Mouse (Mus musculus): ENCODE results near the gene Snx10.

The Snx10 gene

DNA sequence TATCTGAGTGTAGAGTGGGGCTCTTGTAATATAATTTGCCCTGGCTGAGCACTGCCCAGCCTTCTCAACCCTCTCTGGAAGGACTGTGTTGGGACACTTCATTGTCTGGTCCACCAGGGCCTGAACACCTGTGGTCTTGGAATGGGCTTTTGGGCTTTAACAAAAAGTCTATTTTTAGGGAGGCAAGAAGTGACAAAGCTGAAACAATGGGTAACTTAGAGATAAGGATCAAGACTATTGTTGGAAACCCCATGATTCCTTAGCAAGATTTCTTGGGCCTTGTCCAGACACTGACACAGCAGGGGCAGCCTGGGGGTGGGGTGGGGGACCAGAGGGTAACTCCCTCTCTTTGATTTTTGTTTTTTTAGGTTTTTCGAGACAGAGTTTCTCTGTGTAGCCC, 12.8 kb upstream of the Snx10 start:
- ChIA-PET POLR2A (interaction anchor here (0.6 to 8.2 kb wide), 21 partner anchors 13 to 730 kb away, joined by 3 to 113 read pairs (median 11); partner anchors contain the start of genes Hnrnpa2b1 (in 4 of the 4), Cbx3 (in 3 of the 4) and Snx10 (in 3 of the 4)), CTCF (interaction anchor here (0.6 to 4.2 kb wide), 15 partner anchors 9 to 1146 kb away, joined by 3 to 92 read pairs (median 8); partner anchors contain the start of genes Snx10 (in 2 of the 4) and Hnrnpa2b1 (in 1 of the 4))

DNA sequence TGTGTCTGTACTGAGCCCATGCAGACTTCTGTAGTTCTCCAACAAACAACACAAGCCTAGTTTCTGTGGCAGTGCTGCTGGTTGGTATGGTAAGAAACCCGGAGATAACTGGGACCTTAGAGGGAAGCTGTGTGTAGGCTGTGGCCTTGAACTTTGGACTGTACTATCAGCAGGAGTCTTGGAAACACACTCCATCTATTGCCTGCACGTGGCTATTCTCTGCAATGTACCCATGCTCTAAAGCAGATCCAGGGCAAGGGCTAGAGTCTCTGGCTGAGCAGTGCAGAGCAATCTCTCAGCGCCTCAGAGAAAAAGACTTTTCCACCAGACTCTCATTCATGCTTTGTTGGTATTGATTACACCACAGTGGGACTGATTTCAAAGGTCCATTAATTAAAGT, 10.0 kb upstream of the Snx10 start:
- ChIA-PET POLR2A (interaction anchor here in 2 of 4 experiments (0.7 to 2.1 kb wide), 2 partner anchors 44 kb away, joined by 4 to 10 read pairs; partner anchors contain the start of genes Hnrnpa2b1 (in 2 of the 2) and Cbx3 (in 1 of the 2)), CTCF (interaction anchor here in 3 of 4 experiments (0.6 to 0.7 kb wide), 3 partner anchors 10 to 710 kb away, joined by 3 to 4 read pairs (median 4); no protein-coding TSS in a partner anchor)

DNA sequence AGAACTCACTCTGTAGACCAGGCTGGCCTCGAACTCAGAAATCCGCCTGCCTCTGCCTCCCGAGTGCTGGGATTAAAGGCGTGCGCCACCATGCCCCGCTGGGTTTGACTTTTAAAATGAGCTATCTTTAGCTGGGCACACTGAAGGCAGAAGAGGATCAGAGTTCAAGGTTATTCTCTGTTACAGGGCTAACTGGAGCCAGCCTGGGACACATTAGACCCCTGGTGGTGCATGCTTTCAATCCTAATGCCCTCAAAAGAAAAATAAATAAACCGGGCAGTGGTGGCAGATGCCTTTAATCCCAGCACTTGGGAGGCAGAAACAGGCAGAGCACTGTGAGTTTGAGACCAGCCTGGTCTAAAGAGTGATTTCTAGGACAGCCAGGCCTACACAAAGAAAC, 8.8 kb upstream of the Snx10 start:
- ChIA-PET POLR2A (interaction anchor here in 1 of 4 experiments (0.9 to 2.1 kb wide), 4 partner anchors 8 to 46 kb away, joined by 3 to 10 read pairs (median 4); partner anchors contain the start of genes Cbx3, Hnrnpa2b1 and Snx10), CTCF (no interaction called here)

DNA sequence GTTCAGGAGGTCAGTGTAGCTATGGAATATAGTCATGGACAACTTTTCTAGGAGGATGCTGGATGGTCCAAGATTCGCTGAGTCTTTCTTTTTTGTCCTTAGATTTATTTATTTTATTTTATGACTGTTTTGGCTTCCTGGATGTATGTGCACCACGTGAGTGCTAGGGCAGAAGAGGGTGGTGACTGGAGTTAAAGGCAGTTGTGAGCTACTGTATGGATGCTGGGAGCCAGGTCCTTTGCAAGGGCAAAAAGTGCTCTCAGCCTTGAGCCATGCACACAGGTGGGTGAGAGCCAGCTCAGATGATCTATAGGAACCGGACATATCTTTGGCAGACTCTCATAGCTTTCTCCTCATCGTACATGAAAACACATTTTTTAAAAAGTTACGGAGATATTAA, 391 bp upstream of the Snx10 start:
- CTCF ChIA-PET, result interaction anchor here in 3 of 4 experiments (0.9 to 4.1 kb wide), 6 partner anchors 12 to 89 kb away, joined by 3 to 31 read pairs (median 5); no protein-coding TSS in a partner anchor
- POLR2A ChIA-PET, result interaction anchor here in 3 of 4 experiments (0.6 to 9.7 kb wide), 27 partner anchors 8 to 1025 kb away, joined by 3 to 61 read pairs (median 4); partner anchors contain the start of genes Cbx3 (in 2 of the 3) and Hnrnpa2b1 (in 2 of the 3)

DNA sequence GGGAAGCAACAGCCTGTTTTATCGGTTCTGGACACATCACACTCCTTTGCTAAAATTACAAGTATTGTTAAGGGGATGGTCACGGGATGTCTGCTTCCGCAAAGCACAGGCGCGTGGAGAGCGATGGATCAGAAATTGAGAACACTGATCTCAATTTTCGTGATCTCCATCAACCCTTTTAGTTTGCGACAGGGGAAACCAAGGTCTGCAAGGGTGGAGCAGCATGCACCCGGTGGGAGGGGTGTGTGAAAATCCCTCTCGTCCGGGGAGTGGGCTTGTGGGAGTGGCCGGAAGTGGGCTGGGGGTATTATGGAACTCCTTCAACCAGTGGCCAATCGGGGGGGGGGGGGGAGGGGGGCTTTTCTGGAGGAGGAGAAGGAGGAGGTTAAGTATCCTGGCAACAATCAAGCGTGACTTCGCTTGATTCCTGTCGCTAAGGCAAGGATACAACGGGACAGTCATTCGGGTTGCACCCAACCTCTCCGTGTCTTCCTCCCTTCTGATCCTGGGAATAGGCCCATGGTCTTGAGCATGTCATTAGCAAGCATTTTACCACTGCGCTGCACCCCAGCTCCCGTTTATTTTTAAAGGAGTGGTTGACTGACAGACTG, 725 bp downstream of the Snx10 start:
- ChIA-PET CTCF (interaction anchor here (0.6 to 4.1 kb wide), 11 partner anchors 10 to 286 kb away, joined by 3 to 31 read pairs (median 3); no protein-coding TSS in a partner anchor), POLR2A (interaction anchor here (0.6 to 9.7 kb wide), 26 partner anchors 9 to 1406 kb away, joined by 3 to 61 read pairs (median 4); partner anchors contain the start of genes Cbx3 (in 2 of the 4) and Hnrnpa2b1 (in 2 of the 4))

DNA sequence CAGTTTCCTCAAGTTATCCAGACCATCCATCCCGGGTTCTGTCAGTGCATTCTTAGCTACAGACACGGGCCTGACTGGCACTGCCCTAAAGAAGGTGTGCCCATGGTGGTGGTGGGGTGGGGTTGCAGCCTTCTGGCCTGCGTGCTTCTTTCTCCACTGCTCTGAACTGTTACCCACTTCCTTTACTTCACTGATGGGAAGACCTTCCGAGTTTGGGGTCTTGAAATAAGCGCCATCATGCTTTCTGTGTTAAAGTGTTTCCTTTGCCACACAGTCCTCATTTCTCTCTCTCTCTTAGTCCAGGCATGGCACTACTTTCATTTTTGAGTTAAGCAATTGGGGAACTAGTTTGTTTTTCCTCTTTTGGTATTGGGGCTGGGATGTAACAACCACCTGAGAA, 1.3 kb downstream of the Snx10 start:
- POLR2A ChIA-PET, result interaction anchor here in 3 of 4 experiments (0.9 to 9.7 kb wide), 12 partner anchors 8 to 271 kb away, joined by 3 to 61 read pairs (median 7); partner anchors contain the start of genes Cbx3 (in 2 of the 3) and Hnrnpa2b1 (in 2 of the 3)
- CTCF ChIA-PET, result interaction anchor here in 2 of 4 experiments (1.3 to 3.5 kb wide), 2 partner anchors 15 kb away, joined by 4 to 31 read pairs; no protein-coding TSS in a partner anchor

DNA sequence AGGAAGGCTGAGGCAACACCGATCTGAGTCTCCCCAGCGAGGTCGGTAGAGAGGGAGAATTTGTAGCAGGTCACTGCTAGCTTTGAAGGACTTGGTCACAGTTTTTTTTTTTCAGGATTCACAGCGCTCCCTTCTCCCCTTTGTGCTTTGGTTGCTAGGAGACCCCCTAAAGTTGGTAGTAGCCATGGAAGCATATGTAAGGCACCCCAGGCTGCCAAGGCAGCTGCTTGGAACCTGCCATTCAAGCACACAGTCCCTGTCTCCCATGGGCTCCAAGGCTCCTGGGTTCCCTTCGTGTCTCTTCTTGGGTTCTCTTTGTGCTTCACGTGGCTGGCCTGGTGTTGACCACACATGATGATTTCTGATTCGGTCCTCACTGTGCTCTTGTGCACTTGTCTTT, 5.8 kb downstream of the Snx10 start:
- CTCF ChIA-PET, result no interaction called here
- POLR2A ChIA-PET, result interaction anchor here in 2 of 4 experiments (0.6 to 9.7 kb wide), 6 partner anchors 20 to 60 kb away, joined by 3 to 54 read pairs (median 3); partner anchors contain the start of genes Cbx3 (in 2 of the 2) and Hnrnpa2b1 (in 2 of the 2)

DNA sequence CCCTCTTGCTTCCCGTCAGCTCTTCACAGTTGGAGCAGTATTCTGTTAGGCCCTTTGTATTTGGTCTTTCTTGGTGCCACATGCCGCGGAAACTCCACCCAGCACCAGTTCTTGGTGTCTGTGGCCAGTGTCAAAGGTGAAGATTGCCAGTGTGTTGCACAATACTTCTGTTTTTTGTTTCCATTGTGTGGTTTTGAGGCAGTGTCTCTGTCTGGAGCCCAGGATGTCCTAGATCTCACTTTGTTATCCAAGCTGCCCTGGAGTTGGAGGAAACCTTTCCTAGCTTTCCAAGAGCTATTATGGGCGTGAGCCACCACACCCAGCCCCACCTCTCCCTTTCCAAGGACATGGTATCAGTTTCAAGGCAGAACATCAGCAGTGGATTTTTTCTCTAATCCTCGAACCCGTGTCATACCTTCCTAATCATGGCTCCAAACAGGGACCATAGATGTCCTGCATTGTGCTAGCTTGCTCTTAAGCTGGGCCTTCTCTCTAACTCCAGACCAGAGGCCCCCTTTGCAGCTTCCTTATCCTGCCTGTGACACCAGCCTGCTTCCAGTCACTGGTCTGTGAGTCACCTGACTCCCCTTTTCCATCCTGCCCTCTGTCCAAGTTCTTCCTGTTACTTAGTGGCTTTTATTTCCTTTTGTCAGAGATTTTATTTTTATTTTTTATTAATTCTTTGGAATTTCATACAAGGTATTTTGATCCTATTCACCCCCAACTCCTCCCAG, 9.9 kb downstream of the Snx10 start:
- ChIA-PET CTCF (interaction anchor here in 3 of 4 experiments (0.6 to 2.3 kb wide), 6 partner anchors 24 to 149 kb away, joined by 3 to 12 read pairs (median 6); no protein-coding TSS in a partner anchor), POLR2A (interaction anchor here in 3 of 4 experiments (0.6 to 3.3 kb wide), 23 partner anchors 8 to 1434 kb away, joined by 3 to 20 read pairs (median 5); partner anchors contain the start of genes Snx10 (in 2 of the 3) and Hnrnpa2b1 (in 1 of the 3))

DNA sequence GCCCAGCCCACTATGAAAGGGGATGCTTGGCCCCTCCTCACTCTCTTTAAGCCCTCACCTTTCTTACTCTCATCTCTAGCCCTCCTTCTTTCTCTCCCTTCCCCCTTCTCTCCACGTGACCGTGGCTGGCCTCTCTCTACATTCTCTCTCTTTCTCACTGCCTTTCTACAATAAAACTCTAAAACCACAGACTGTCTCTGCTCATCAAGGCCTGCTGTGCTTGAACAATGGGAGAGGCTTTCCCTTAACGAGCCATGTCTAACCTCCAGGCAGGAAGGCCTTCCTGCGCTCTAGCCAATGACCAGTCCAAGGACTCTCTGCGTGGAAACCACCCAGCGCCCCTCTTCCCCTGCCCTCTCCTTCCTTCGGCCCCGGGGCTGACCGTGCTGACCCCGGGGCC, 11.9 kb downstream of the Snx10 start:
- CTCF ChIA-PET, result no interaction called here
- POLR2A ChIA-PET, result interaction anchor here in 3 of 4 experiments (0.8 to 3.3 kb wide), 8 partner anchors 9 to 68 kb away, joined by 4 to 14 read pairs (median 6); partner anchors contain the start of genes Cbx3 (in 1 of the 3) and Hnrnpa2b1 (in 1 of the 3)

DNA sequence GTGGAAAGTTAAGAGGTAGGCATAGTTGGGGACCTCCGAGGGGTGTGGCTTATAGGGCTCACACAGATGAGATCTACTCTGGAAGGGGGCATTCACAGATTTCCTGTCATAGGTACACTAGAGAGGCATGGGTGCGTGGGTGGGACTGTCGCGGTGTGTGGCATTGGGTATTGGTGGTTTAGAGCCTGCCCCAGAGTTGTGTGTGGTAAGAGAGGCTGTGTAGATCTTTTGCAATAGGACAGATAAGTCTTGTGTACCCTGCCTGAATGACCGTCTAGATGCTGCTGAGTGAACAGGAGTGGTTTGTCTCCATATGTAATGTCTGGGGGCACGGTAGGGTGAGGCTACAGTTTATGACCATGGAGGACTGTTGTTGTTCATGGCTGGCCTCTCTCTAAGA, 16.8 kb downstream of the Snx10 start:
- ChIA-PET CTCF (no interaction called here), POLR2A (no interaction called here)

DNA sequence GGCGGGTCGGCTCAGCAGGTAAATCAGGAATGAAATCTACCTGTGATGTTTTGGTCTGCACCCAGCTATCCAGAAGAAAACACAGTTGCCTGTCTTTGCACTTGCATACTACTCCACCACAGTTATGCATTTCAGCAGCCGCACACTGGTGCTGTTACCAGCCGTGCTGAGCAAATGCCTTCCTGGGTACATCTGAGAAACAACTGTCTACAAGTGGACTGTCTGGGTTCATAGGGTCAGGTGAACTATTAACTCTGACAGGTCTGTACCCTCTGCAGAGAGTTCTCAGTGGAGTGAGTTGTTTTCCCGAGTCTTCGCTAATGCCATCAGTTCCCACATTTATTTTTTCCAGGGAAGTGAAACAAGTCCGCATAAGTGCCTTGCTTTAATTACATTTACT, 17.7 kb downstream of the Snx10 start:
- CTCF ChIA-PET, result no interaction called here
- POLR2A ChIA-PET, result interaction anchor here in 2 of 4 experiments (1.0 to 2.7 kb wide), 5 partner anchors 8 to 32 kb away, joined by 3 to 7 read pairs (median 5); no protein-coding TSS in a partner anchor

DNA sequence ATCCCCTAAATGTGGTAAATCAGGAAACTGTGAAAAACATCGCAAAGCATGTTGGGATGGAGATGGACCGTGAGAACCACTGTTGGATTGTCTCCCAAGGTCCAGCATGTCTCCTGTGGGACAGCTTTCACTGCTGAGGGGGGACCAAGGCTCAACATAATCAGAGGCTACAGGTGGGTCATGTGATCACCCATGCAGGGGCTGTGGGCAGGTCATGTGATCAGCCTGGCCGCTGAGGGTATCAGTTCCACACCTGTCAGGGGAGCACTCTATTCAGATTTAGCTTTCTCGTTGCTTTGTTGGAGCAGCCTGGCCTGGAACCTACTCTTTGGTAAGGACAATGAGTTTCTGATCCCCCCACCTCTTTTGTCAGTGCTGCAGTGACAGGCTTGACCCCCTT, 18.4 kb downstream of the Snx10 start:
- CTCF ChIA-PET, result interaction anchor here in 1 of 4 experiments (1.0 kb wide), 1 partner anchor 32 kb away, joined by 4 read pairs; no protein-coding TSS in a partner anchor
- POLR2A ChIA-PET, result interaction anchor here in 3 of 4 experiments (0.5 to 4.0 kb wide), 12 partner anchors 9 to 89 kb away, joined by 3 to 14 read pairs (median 5); partner anchors contain the start of gene Hnrnpa2b1 (in 1 of the 3)

DNA sequence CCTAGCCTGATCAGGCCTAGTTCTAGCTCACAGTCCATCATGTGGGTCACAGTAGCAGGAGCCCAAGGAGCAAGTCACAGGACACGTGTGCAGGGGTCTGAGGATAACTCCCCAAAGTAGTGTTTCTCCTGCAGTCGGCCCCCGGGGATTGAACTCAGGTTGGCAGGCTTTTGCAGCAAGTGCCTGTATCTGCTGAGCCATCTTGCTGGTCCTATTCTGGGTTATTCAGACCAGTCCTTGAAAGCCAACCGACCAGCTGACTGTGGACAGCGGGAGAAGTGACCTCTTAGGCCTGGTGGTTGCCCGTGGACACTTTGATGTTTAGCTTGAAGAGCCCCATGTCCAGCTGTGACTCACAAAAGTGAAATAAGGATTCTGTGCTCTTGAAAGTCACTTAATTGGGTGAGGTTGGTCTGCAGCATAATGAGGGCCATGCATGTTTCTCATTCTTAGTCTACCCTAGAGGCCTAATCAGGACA, 20.0 kb downstream of the Snx10 start:
- ChIA-PET CTCF (interaction anchor here in 2 of 4 experiments (0.8 to 3.5 kb wide), 3 partner anchors 19 to 36 kb away, joined by 4 to 18 read pairs (median 9); no protein-coding TSS in a partner anchor), POLR2A (interaction anchor here (0.6 to 5.7 kb wide), 40 partner anchors 8 to 333 kb away, joined by 3 to 55 read pairs (median 5); partner anchors contain the start of genes Hnrnpa2b1 (in 3 of the 4), Cbx3 (in 2 of the 4) and Snx10 (in 2 of the 4))

DNA sequence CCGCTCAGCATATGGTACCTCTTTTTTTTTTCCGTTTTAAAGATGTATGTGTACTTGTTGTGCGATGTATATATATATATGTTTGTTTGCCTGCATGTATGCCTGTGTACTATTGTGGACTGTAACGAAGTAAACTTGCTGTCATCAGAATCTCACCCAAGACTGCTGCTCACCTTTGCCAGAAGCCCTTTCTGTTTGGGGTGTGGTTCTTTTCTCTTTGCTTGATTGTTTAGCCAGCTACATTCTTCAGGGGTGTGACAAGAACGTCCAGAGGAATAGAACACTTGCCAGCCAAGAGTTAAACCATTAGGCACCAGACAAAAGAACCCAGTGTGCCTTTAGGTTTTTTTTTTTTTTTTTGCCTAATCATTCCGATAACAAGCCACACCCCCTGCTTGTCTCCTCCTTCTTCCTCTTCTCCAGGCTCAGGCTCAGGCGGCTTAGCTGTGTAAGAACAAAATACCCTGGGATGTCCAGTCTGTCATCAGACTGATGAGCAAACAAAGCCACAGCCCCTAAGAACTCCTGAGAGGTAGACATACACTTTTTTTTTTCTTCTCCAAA, 20.5 kb downstream of the Snx10 start:
- CTCF ChIA-PET, result interaction anchor here (0.8 to 3.5 kb wide), 6 partner anchors 18 to 36 kb away, joined by 3 to 18 read pairs (median 5); no protein-coding TSS in a partner anchor
- POLR2A ChIA-PET, result interaction anchor here (0.6 to 5.7 kb wide), 48 partner anchors 7 to 332 kb away, joined by 3 to 55 read pairs (median 5); partner anchors contain the start of genes Hnrnpa2b1 (in 3 of the 4), Cbx3 (in 2 of the 4) and Snx10 (in 2 of the 4)

DNA sequence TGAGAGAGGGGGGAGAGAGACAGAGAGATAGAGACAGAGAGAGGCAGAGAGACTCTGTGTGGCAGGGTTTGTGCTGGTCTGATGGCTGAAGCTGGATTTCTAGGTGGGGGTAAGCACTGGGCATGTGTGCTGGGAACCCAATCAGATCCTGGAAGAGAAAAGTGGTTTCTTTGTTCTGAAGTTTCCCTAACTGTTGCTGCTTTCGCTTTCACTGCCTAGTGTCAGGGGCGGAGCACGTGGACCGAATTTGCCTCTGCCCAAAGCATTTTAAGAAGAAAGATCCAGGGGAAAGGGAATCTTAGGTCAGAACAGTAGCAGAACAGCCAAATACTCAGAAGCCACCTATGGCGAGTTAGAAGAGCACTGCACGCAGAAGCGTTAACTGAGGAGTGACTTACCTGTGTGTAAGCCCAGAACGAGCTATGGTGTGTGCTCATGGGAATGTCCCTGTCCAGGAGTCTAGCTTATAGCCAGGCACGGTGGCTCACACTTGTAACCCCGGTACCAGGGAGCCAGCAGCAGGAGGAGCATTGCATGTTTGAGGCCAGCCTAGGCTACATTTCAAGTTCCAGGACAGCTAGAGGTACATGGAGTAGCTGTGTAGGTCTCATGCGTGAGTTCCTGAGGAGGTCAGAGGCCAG, 21.6 kb downstream of the Snx10 start:
- CTCF ChIA-PET, result interaction anchor here (0.6 to 3.5 kb wide), 8 partner anchors 34 to 183 kb away, joined by 3 to 18 read pairs (median 3); no protein-coding TSS in a partner anchor
- POLR2A ChIA-PET, result interaction anchor here (0.5 to 5.7 kb wide), 25 partner anchors 9 to 642 kb away, joined by 3 to 55 read pairs (median 6); partner anchors contain the start of genes Snx10 (in 3 of the 4), Cbx3 (in 2 of the 4) and Hnrnpa2b1 (in 2 of the 4)

DNA sequence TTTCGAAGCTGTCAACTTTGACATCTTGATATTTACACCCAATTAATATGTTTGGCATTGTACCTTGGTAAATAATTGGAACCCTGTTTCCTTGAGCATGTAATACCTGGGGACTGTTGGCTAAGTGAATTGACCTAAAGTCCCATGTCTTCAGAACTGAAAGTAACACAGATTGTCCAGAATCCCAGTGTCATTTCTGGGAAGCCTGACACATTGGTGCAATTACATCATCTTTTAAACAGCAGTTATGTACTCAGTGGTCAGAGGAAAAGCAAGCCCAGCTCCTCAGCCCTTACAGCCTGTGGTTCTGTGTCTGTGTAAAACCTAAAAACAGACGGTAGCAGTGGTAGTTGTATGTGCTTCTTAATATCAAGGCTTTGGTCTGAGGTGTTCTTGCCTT, 22.4 kb downstream of the Snx10 start:
- ChIA-PET CTCF (interaction anchor here in 3 of 4 experiments (0.6 to 3.5 kb wide), 3 partner anchors 36 to 37 kb away, joined by 3 to 18 read pairs (median 3); no protein-coding TSS in a partner anchor), POLR2A (interaction anchor here (0.6 to 5.7 kb wide), 16 partner anchors 8 to 86 kb away, joined by 3 to 55 read pairs (median 7); partner anchors contain the start of genes Snx10 (in 3 of the 4), Cbx3 (in 2 of the 4) and Hnrnpa2b1 (in 2 of the 4))

Data from embryonic stem cell, embryonic (primary cell).